Mouse (Mus musculus): ENCODE data around the gene Ctxn1.

The Ctxn1 gene

GRCm38 (mm10) chr8:4214006-4214980 lies 44.8 kb downstream of the Ctxn1 start:
- DNase-seq (ENCODE audit: low read depth) = peak; percentile 78

DNA sequence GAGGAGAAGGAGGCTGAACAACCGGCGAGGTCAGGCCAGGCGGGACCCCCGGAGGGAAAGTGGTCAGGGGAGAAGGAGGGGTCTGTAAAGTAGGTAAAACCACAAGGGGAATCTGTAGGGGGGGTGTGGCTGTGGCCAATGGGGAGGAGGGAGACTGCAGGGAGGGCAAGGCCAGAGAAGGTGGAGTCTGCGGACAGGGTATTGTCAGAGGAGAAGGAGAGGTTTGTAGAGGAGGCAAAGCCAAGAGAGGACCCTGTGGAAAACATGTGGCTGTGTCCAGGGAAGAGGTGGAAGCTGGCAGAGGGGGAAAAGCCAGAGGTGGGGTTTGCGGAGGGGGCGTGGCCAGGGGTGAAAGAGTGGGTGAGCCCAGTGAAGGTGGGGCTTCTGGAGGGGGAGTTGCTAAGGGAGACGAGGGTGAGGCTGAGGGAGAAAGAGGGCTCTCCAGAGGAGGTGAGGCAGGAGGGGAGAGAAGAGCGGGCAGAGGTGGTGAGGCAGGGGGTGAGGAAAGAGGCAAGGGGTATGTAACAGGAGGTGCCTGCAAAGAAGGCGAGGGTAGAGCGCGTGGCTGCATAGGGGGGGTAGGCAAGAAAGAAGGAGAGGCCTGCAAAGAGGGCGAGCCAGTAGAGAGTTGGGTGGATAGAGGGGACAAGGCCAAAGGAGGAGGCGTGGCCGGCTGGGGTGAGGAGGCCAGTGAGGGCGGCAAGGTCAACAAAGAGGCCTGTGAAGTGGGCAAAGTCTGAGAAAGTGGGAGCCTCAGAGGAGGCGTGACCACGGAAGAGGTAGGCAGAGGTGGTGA lies 45.7 kb downstream of the Ctxn1 start:
- peak; percentile 49 for DNase-seq (ENCODE audit: low read depth)

- DNase-seq (ENCODE audit: low read depth) = peak; percentile 41
These were observed 46.3 kb downstream of the Ctxn1 start for GRCm38 (mm10) chr8:4212809-4213209.

- peak; percentile 30 for DNase-seq (ENCODE audit: low read depth)
These were observed 48.0 kb downstream of the Ctxn1 start for GRCm38 (mm10) chr8:4211097-4211496.
